Mouse (Mus musculus): Measurements from ENCODE around the gene Dcdc2c.

The Dcdc2c gene

DNA sequence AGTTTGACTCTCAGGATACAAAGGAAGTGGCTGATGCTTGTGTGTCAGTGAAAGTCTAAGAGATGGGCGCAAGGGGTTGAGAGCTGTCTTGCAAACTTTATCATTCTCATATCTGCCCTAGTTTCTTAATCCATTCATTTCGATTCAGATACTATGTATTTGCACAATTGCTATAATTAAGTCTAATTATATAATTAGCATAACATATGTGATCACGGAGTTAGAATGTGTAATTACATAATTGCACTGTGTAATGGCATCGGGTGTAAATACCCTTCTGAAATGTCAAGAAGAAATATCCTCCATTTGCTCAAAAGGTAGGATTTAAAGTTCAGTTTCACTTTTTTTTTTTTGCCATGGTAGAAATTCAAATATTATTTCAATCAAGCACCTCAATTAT lies 149.9 kb downstream of the Dcdc2c start:
- no peaks in the 10 kb centered on the region for H3K27me3 ChIP-seq (ENCODE audit: control insufficient read depth, insufficient read depth, low read length, poor library complexity, severe bottlenecking)
- no peaks in the 10 kb centered on the region for H3K36me3 ChIP-seq (ENCODE audit: control insufficient read depth, insufficient read depth, low read length, poor library complexity, severe bottlenecking)
- DNase-seq (ENCODE audit: low read depth, low spot score), result no peak

DNA sequence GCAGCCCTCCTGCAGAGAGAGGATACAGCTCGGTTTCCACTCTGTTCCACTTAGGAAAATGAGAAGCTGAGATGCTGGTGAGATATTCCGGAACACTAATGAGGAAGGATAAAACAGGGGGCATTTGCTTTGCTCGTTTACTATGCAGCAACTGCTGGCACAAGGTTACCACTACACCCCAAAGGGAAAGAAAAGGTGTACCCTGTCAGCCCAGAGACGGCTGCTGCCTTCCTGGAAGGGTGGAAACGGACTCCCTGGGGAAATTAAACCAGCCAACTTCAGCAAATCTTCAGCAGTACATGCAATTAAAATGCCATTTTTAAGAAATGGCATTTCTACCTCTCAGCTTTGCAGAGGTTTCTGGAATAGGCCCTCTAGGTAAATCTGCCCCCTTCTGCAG lies 150.8 kb downstream of the Dcdc2c start:
- no peaks in the 10 kb centered on the region for H3K27me3 ChIP-seq (ENCODE audit: control insufficient read depth, insufficient read depth, low read length, poor library complexity, severe bottlenecking)
- H3K36me3 ChIP-seq (ENCODE audit: control insufficient read depth, insufficient read depth, low read length, poor library complexity, severe bottlenecking), result no peaks in the 10 kb centered on the region
- no peak for DNase-seq (ENCODE audit: low read depth, low spot score)

DNA sequence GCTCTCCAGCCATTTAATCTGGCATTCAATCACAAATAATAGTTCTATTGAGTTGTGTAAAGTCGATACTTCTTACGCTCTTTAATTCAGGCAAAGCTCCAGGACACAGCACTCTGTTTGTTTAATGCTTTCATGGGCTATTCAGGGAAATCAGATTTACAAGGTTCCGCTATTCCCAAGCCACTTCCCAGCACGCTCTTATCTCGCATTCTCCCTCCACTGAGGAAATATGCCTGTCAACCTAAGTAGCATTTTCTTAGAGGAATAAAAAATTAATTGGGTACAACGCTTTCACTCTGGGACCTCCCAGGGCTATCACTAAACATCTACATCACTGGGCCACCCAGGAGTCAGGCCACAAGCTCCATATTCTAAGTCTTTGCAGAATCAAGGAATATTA lies 160.1 kb downstream of the Dcdc2c start:
- Histone ChIP-seq H3K27me3 (ENCODE audit: control insufficient read depth, insufficient read depth, low read length, poor library complexity, severe bottlenecking) (no peaks in the 10 kb centered on the region), H3K36me3 (ENCODE audit: control insufficient read depth, insufficient read depth, low read length, poor library complexity, severe bottlenecking) (no peaks in the 10 kb centered on the region)
- no peak for DNase-seq (ENCODE audit: low read depth, low spot score)
